Mouse (Mus musculus) testis, adult 2 months (tissue): Measurements from ENCODE around the gene Mtch1.

Experiments used
- CTCF ChIP-seq: fragments of 200-500 bp; IDR thresholded peaks from 2 replicates; pipeline ENCODE4 v1.5.1; 2012; ENCODE audit warnings: low read depth, mild to moderate bottlenecking, inconsistent platforms, low read length, moderate library complexity; ENCODE audit not compliant: control insufficient read depth, insufficient read depth, insufficient replicate concordance
- POLR2A ChIP-seq: fragments of 200-500 bp; IDR thresholded peaks from 2 replicates; pipeline ENCODE4 v1.6.1; 2012; ENCODE audit warnings: low read depth, mild to moderate bottlenecking, inconsistent platforms, low read length, moderate library complexity; ENCODE audit not compliant: control insufficient read depth

- TF ChIP-seq CTCF: no peak
- no peak for TF ChIP-seq POLR2A
Measured at GRCm38 (mm10) chr17:29305871-29306270, 41.9 kb downstream of the Mtch1 start.
